14 mouse cellular contexts compared by ENCODE assay signal in the genomic region with DNA sequence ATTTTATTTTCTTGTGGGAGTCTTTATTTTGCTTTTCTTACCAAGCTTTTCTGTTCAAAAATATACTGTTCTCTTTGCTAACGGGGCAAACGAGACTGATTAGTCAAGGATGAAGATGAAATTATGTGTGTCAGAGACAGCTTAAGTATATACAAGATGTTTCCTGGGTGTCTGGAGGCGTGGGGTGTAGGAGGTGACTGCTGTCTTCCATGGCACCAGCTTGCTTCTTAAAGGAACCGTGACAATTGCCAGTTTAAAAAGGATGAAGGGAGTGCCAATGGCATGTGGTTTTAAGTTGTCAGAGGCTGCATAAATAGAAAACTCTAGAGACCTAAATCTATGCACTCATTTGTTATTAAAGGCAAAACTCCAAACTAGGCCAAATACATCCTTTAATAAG.
DNase-seq lines count a peak whose midpoint lies in the region.
"Had no signal": no experiment of that assay in that cellular context is flagged by ENCODE, and none has a peak within 500 bp of the region (broad histone marks: within the 10 kb centered on the region; RNA-seq: fewer than 3 reads in every experiment).

No protein-coding gene starts in this region.

- intact Hi-C loops in left cerebral cortex, postnatal 14 days (cut with DNase I): no loop called here

- DNase-seq in retina, postnatal 1 day: peak; percentile 36
- no peak for DNase-seq in retina, embryonic 14.5 days (ENCODE audit: low spot score)
- DNase-seq in frontal cortex, postnatal 36 days (ENCODE audit: low spot score in 2 of 2): peak; percentile 78 to 94
- DNase-seq in left cerebral cortex, postnatal 14 days (ENCODE audit: low spot score in 2 of 2): peak; percentile 78 to 89
- peak; percentile 96 for DNase-seq in telencephalon, adult 2 months (ENCODE audit: low read depth, low spot score)
- no peak for DNase-seq in urinary bladder, postnatal 36 days (ENCODE audit: low spot score in 2 of 2)
- DNase-seq in gastrocnemius, adult 18-20 months (ENCODE audit: low spot score): no peak
- DNase-seq: adrenal gland, postnatal 14 days; cerebellum, adult 8-10 months; embryo, embryonic 11 days; gastrocnemius, postnatal 14 days; kidney, adult 8-10 months; lung, postnatal 10 days; thymus, adult 2 months had no signal

Comparison
In these comparisons a context has a peak if more than half of its experiments do, and no peak if none do; other contexts are left out.
1. DNase-seq: peak in retina, postnatal 1 day (single experiment), frontal cortex, postnatal 36 days (2 of 2), left cerebral cortex, postnatal 14 days (2 of 2) and telencephalon, adult 2 months (single experiment); none in retina, embryonic 14.5 days (single experiment), urinary bladder, postnatal 36 days (0 of 2) and gastrocnemius, adult 18-20 months (single experiment).